ENCODE assay signal across 9 mouse cellular contexts in genomic region chr9:121284422-121284821, GRCm38 (mm10). TPM values are rescaled to one million over a fixed set of nuclear protein-coding genes. Genes with fewer than 3 reads are reported as not detected.
DNase-seq lines count a peak whose midpoint lies in the region; ATAC-seq and TF ChIP-seq lines count a peak whose summit lies in the region.
"Had no signal": no experiment of that assay in that cellular context is flagged by ENCODE, and none has a peak within 500 bp of the region (broad histone marks: within the 10 kb centered on the region; RNA-seq: fewer than 3 reads in every experiment).

No protein-coding gene starts in this region.

- H3K9ac ChIP-seq in MEL (ENCODE audit: control insufficient read depth, low read depth, low read length, poor library complexity, severe bottlenecking): no peak overlapping the region
- H3K9ac ChIP-seq in liver, embryonic 13.5 days: no peak overlapping the region
- H3K9ac ChIP-seq: limb, embryonic 12.5 days had no signal

- H3K79me2 ChIP-seq in MEL (ENCODE audit: control insufficient read depth, insufficient read depth, low read length, poor library complexity): peaks cover 4% of the 10 kb centered on the region; the same call in 1 of the 2 replicates

- peaks cover 8% of the 10 kb centered on the region for H3K4me1 ChIP-seq in heart, embryonic 10.5 days
- peaks cover 6 to 8% of the 10 kb centered on the region in 2 experiments; a peak in 3 of 4 replicates for H3K4me1 ChIP-seq in MEL (ENCODE audit: control insufficient read depth in 1 of 2, insufficient read depth in 2 of 2, low read length in 2 of 2)
- H3K4me1 ChIP-seq in liver, embryonic 13.5 days (replicated peaks): peaks cover 27% of the 10 kb centered on the region
- H3K4me1 ChIP-seq: limb, embryonic 12.5 days had no signal

- no peak for ATAC-seq in liver, embryonic 13.5 days (ENCODE audit: low read depth)

- peak; percentile 64 to 88 (median 83) for TF ChIP-seq CTCF in MEL (IDR thresholded peaks at IDR 0.05 in 2 of 3, conservative IDR thresholded peaks at IDR 0.05 in 1 of 3; ENCODE audit: control insufficient read depth in 1 of 3, insufficient read depth in 1 of 3, low read depth in 2 of 3, low read length in 3 of 3, poor library complexity in 1 of 3, severe bottlenecking in 1 of 3)

- peaks cover 6% of the 10 kb centered on the region for H3K9me3 ChIP-seq in heart, embryonic 10.5 days
- H3K9me3 ChIP-seq in MEL (replicated peaks; ENCODE audit: insufficient read depth, low read length): no peaks in the 10 kb centered on the region
- 0 out of 2 replicates have a peak, but pooled peaks cover under 1% of the 10 kb centered on the region for H3K9me3 ChIP-seq in liver, embryonic 13.5 days (replicated peaks)

- no peak overlapping the region for H3K4me3 ChIP-seq in heart, embryonic 10.5 days
- peak overlapping the region; percentile 21 to 93; a peak in 3 of 4 replicates for H3K4me3 ChIP-seq in MEL (ENCODE audit: control insufficient read depth in 1 of 2, insufficient read depth in 1 of 2, low read depth in 2 of 2, low read length in 2 of 2)
- H3K4me3 ChIP-seq in liver, embryonic 13.5 days (replicated peaks): peak overlapping the region; percentile 60
- H3K4me3 ChIP-seq: limb, embryonic 12.5 days had no signal

- TF ChIP-seq EP300 in MEL (IDR thresholded peaks at IDR 0.05; ENCODE audit: low read depth in 1 of 2, low read length in 2 of 2): no peak

- H3K36me3 ChIP-seq in heart, embryonic 10.5 days: peaks cover 10% of the 10 kb centered on the region
- peaks cover 0 to 5% of the 10 kb centered on the region in 2 experiments; a peak in 2 of 4 replicates for H3K36me3 ChIP-seq in MEL (ENCODE audit: control insufficient read depth in 1 of 2, insufficient read depth in 2 of 2, low read length in 2 of 2)
- H3K36me3 ChIP-seq in liver, embryonic 13.5 days: no peaks in the 10 kb centered on the region

- TF ChIP-seq POLR2A in MEL (IDR thresholded peaks at IDR 0.05; ENCODE audit: control insufficient read depth in 1 of 2, insufficient read depth in 1 of 2, low read depth in 1 of 2, low read length in 2 of 2, poor library complexity in 1 of 2): no peak

- 92% methylated on average over 3 of the region's 3 CpGs for WGBS in heart, embryonic 10.5 days
- 61% methylated on average over 3 of the region's 3 CpGs for whole genome bisulfite sequencing in liver, embryonic 13.5 days (ENCODE audit: insufficient replicate concordance)

- H3K4me2 ChIP-seq in liver, embryonic 13.5 days: peak overlapping the region; percentile 67

- no peaks in the 10 kb centered on the region for H3K27me3 ChIP-seq in heart, embryonic 10.5 days (ENCODE audit: insufficient read depth, poor library complexity, severe bottlenecking)
- no peaks in the 10 kb centered on the region for H3K27me3 ChIP-seq in MEL (ENCODE audit: control insufficient read depth in 1 of 2, insufficient read depth in 2 of 2, low read length in 2 of 2)
- no peaks in the 10 kb centered on the region for H3K27me3 ChIP-seq in liver, embryonic 13.5 days
- H3K27me3 ChIP-seq: limb, embryonic 12.5 days had no signal

- no peak overlapping the region for H3K27ac ChIP-seq in heart, embryonic 10.5 days
- H3K27ac ChIP-seq in MEL (ENCODE audit: control insufficient read depth, low read depth, low read length): no peak overlapping the region
- no peak overlapping the region for H3K27ac ChIP-seq in liver, embryonic 13.5 days
- H3K27ac ChIP-seq: limb, embryonic 12.5 days had no signal

- DNase-seq in heart, postnatal 4 days: peak; percentile 62
- DNase-seq in heart, embryonic 10.5 days (ENCODE audit: low spot score): no peak
- DNase-seq in 3T3-L1 (ENCODE audit: low read depth, low spot score) (peak; percentile 72), MEL (ENCODE audit: low read depth, low spot score) (peak; percentile 88)
- peak; percentile 55 for DNase-seq in liver, embryonic 13.5 days
- DNase-seq in thymus, postnatal 0 days (ENCODE audit: low spot score): peak; percentile 59
- DNase-seq in frontal cortex, postnatal 36 days (ENCODE audit: low spot score in 2 of 2): no peak
- no peak for DNase-seq in gastrocnemius, adult 8-10 months (ENCODE audit: low spot score in 2 of 2)

- peak; percentile 19 for TF ChIP-seq RAD21 in MEL (IDR thresholded peaks at IDR 0.05; ENCODE audit: low read depth, low read length)

TF ChIP-seq in MEL, 35 proteins besides CTCF, POLR2A, EP300 and RAD21:
- TF ChIP-seq POLR2AphosphoS2 (IDR thresholded peaks at IDR 0.05; ENCODE audit: low read length) (no peak), MYB (IDR thresholded peaks at IDR 0.05; ENCODE audit: low read depth, low read length) (no peak), POLR2AphosphoS5 (IDR thresholded peaks at IDR 0.05; ENCODE audit: borderline replicate concordance, low read depth, low read length) (no peak), USF2 (IDR thresholded peaks at IDR 0.05; ENCODE audit: borderline replicate concordance in 1 of 2, insufficient read depth in 1 of 2, low read depth in 1 of 2, low read length in 2 of 2) (no peak), TBP (IDR thresholded peaks at IDR 0.05; ENCODE audit: low read depth, low read length) (0 out of 2 replicates have a peak, but pooled peaks have one; percentile 25), ETS1 (IDR thresholded peaks at IDR 0.05; ENCODE audit: low read depth, low read length) (no peak), SMC3 (IDR thresholded peaks at IDR 0.05; ENCODE audit: low read depth, low read length) (peak; percentile 53), ELF1 (IDR thresholded peaks at IDR 0.05; ENCODE audit: low read depth, low read length) (peak; percentile 82), HCFC1 (IDR thresholded peaks at IDR 0.05; ENCODE audit: low read depth, low read length) (no peak), GATA1 (IDR thresholded peaks at IDR 0.05; ENCODE audit: low read depth, low read length) (no peak), TCF12 (IDR thresholded peaks at IDR 0.05; ENCODE audit: low read depth, low read length) (0 out of 2 replicates have a peak, but pooled peaks have one; percentile 23), ZNF384 (IDR thresholded peaks at IDR 0.05; ENCODE audit: low read depth, low read length) (peak; percentile 60; the same call in 1 of the 2 replicates), SIN3A (IDR thresholded peaks at IDR 0.05; ENCODE audit: low read length) (peak; percentile 75), ZMIZ1 (IDR thresholded peaks at IDR 0.05; ENCODE audit: low read depth, low read length) (no peak), MYC (IDR thresholded peaks at IDR 0.05; ENCODE audit: low read depth, low read length) (0 out of 2 replicates have a peak, but pooled peaks have one; percentile 38), NELFE (IDR thresholded peaks at IDR 0.05; ENCODE audit: low read depth, low read length) (no peak), E2F4 (IDR thresholded peaks at IDR 0.05; ENCODE audit: borderline replicate concordance, low read depth, low read length) (no peak), MEF2A (IDR thresholded peaks at IDR 0.05; ENCODE audit: extremely low read depth, insufficient replicate concordance, low read depth, low read length, poor library complexity, severe bottlenecking) (no peak), RCOR1 (IDR thresholded peaks at IDR 0.05; ENCODE audit: low read depth, low read length) (no peak), TAL1 (IDR thresholded peaks at IDR 0.05; ENCODE audit: low read length) (no peak), ZKSCAN1 (IDR thresholded peaks at IDR 0.05; ENCODE audit: low read depth, low read length) (no peak), KAT2A (conservative IDR thresholded peaks at IDR 0.05; ENCODE audit: low read depth, low read length) (no peak)

RNA-seq across cellular contexts. Expression of gene Ulk4, which starts 7.4 kb away (rescaled TPM):
- total RNA-seq in heart, postnatal 4 days (2021): 1 to 10 TPM; 2.5 to 2.7 TPM
- polyA plus RNA-seq in heart, embryonic 10.5 days (2016; fragmentation: Nextera tagmentation; extraction: Ambion mirVana): 89.4 and 98.5 TPM in 2 replicates
- 21.8 and 31.1 TPM in 2 replicates for total RNA-seq in MEL (2012; rRNA removed)
- 10 to 100 TPM in 1 of 2 experiments, not detected in 1; 26.6 TPM for polyA plus RNA-seq in MEL (2012; ENCODE audit: insufficient read depth in 1 of 2, insufficient read length in 2 of 2, low read depth in 1 of 2, low replicate concordance in 2 of 2, missing spikeins in 1 of 2)
- 37.0 and 43.0 TPM in 2 replicates for polyA plus RNA-seq in liver, embryonic 13.5 days (2015; fragmentation: Nextera tagmentation; extraction: Ambion mirVana)
- 55.5 and 65.0 TPM in 2 replicates for polyA plus RNA-seq in thymus, postnatal 0 days (2015; fragmentation: Nextera tagmentation; extraction: Ambion mirVana)
- total RNA-seq in gastrocnemius, adult 8-10 months (2022): under 1 TPM in 1 of 4 experiments, not detected in 3; 0.44 TPM

RNA-seq across cellular contexts. Expression of gene Trak1, which starts 12.9 kb away (rescaled TPM):
- 100 to 1,000 TPM; 288 to 301 TPM for total RNA-seq in heart, postnatal 4 days (2021)
- polyA plus RNA-seq in heart, embryonic 10.5 days (2016; fragmentation: Nextera tagmentation; extraction: Ambion mirVana): 18.2 and 24.1 TPM in 2 replicates
- total RNA-seq in MEL (2012; rRNA removed): 15.3 and 16.2 TPM in 2 replicates
- 10 to 100 TPM in 1 of 2 experiments, not detected in 1; 35.5 TPM for polyA plus RNA-seq in MEL (2012; ENCODE audit: insufficient read depth in 1 of 2, insufficient read length in 2 of 2, low read depth in 1 of 2, low replicate concordance in 2 of 2, missing spikeins in 1 of 2)
- polyA plus RNA-seq in liver, embryonic 13.5 days (2015; fragmentation: Nextera tagmentation; extraction: Ambion mirVana): 3.6 and 4.8 TPM in 2 replicates
- 17.0 and 22.6 TPM in 2 replicates for polyA plus RNA-seq in thymus, postnatal 0 days (2015; fragmentation: Nextera tagmentation; extraction: Ambion mirVana)
- total RNA-seq in gastrocnemius, adult 8-10 months (2022): 100 to 1,000 TPM; 133 to 200 (median 169) TPM

Comparison
In these comparisons a context has a peak if more than half of its experiments do, and no peak if none do; other contexts are left out.
1. DNase-seq: peak in heart, postnatal 4 days (single experiment), 3T3-L1 (single experiment), MEL (single experiment), liver, embryonic 13.5 days (single experiment) and thymus, postnatal 0 days (single experiment); none in heart, embryonic 10.5 days (single experiment), frontal cortex, postnatal 36 days (0 of 2) and gastrocnemius, adult 8-10 months (0 of 2).